ENCODE assay signal across 23 mouse cellular contexts in genomic region chr14:24906916-24907315, GRCm38 (mm10).
DNase-seq lines count a peak whose midpoint lies in the region; ATAC-seq lines count a peak whose summit lies in the region.
"Had no signal": no experiment of that assay in that cellular context is flagged by ENCODE, and none has a peak within 500 bp of the region (broad histone marks: within the 10 kb centered on the region; RNA-seq: fewer than 3 reads in every experiment).

No protein-coding gene starts in this region.

- H3K27ac ChIP-seq in embryonic facial prominence, embryonic 15.5 days (replicated peaks): 0 out of 2 replicates have a peak overlapping the region, but pooled peaks have one; percentile 2
- H3K27ac ChIP-seq in limb, embryonic 13.5 days: peak overlapping the region; percentile 55; the same call in 1 of the 2 replicates
- no peak overlapping the region for H3K27ac ChIP-seq in midbrain, embryonic 16.5 days (ENCODE audit: low read length)
- H3K27ac ChIP-seq: intestine, embryonic 15.5 days; neural tube, embryonic 12.5 days had no signal

- no peaks in the 10 kb centered on the region for H3K9me3 ChIP-seq in embryonic facial prominence, embryonic 15.5 days (replicated peaks)
- H3K9me3 ChIP-seq in limb, embryonic 13.5 days: no peaks in the 10 kb centered on the region
- no peaks in the 10 kb centered on the region for H3K9me3 ChIP-seq in midbrain, embryonic 16.5 days (replicated peaks; ENCODE audit: control insufficient read depth, low read length, poor library complexity, severe bottlenecking)
- H3K9me3 ChIP-seq: intestine, embryonic 15.5 days; neural tube, embryonic 12.5 days had no signal

- no peaks in the 10 kb centered on the region for H3K36me3 ChIP-seq in embryonic facial prominence, embryonic 15.5 days
- no peaks in the 10 kb centered on the region for H3K36me3 ChIP-seq in limb, embryonic 13.5 days
- H3K36me3 ChIP-seq in midbrain, embryonic 16.5 days (ENCODE audit: control insufficient read depth, insufficient read depth, low read length): no peaks in the 10 kb centered on the region
- H3K36me3 ChIP-seq: intestine, embryonic 15.5 days; neural tube, embryonic 12.5 days had no signal

- 56% methylated on average over 7 of the region's 7 CpGs for WGBS in embryonic facial prominence, embryonic 15.5 days
- WGBS in limb, embryonic 13.5 days: 36% methylated on average over 7 of the region's 7 CpGs
- 96% methylated on average over 7 of the region's 7 CpGs for WGBS in midbrain, embryonic 16.5 days

- DNase-seq in 3T3-L1 (ENCODE audit: low read depth, low spot score): peak; percentile 5
- DNase-seq in NIH3T3 (ENCODE audit: low read depth): peak; percentile 77
- no peak for DNase-seq in neural tube, embryonic 10.5 days (ENCODE audit: extremely low spot score, low spot score)
- DNase-seq in layer of hippocampus, adult 18-20 months (ENCODE audit: low spot score in 2 of 2): no peak
- DNase-seq: adrenal gland, postnatal 14 days; cerebellum, adult 9-10 months; gastrocnemius, postnatal 14 days; heart, adult 18-20 months; heart, postnatal 36 days; kidney, postnatal 25 days; layer of hippocampus, postnatal 36 days; lung, postnatal 4 days; retina, postnatal 1 day; right cerebral cortex, postnatal 25 days; spleen, adult 18-20 months had no signal

- no peak for ATAC-seq in embryonic facial prominence, embryonic 15.5 days (ENCODE audit: insufficient number of reproducible peaks, low FRiP score, low TSS enrichment, low read depth)
- ATAC-seq in limb, embryonic 13.5 days (ENCODE audit: low FRiP score, low read depth): no peak
- no peak for ATAC-seq in midbrain, embryonic 16.5 days
- ATAC-seq: forebrain, embryonic 14.5 days; hindbrain, embryonic 16.5 days; intestine, embryonic 15.5 days had no signal

- no peak overlapping the region for H3K4me3 ChIP-seq in embryonic facial prominence, embryonic 15.5 days (replicated peaks)
- H3K4me3 ChIP-seq in limb, embryonic 13.5 days: no peak overlapping the region
- H3K4me3 ChIP-seq in midbrain, embryonic 16.5 days (ENCODE audit: low read depth, low read length): no peak overlapping the region
- H3K4me3 ChIP-seq: intestine, embryonic 15.5 days; neural tube, embryonic 12.5 days had no signal

- H3K4me2 ChIP-seq in embryonic facial prominence, embryonic 15.5 days (replicated peaks): no peak overlapping the region
- H3K4me2 ChIP-seq in limb, embryonic 13.5 days (replicated peaks): no peak overlapping the region
- H3K4me2 ChIP-seq in midbrain, embryonic 16.5 days (ENCODE audit: low read length): no peak overlapping the region
- H3K4me2 ChIP-seq: intestine, embryonic 15.5 days; midbrain, embryonic 11.5 days; neural tube, embryonic 12.5 days had no signal

- H3K27me3 ChIP-seq in embryonic facial prominence, embryonic 15.5 days: no peaks in the 10 kb centered on the region
- no peaks in the 10 kb centered on the region for H3K27me3 ChIP-seq in limb, embryonic 13.5 days
- no peaks in the 10 kb centered on the region for H3K27me3 ChIP-seq in midbrain, embryonic 16.5 days (ENCODE audit: control insufficient read depth, insufficient read depth, low read depth, low read length)
- H3K27me3 ChIP-seq: intestine, embryonic 15.5 days; neural tube, embryonic 12.5 days had no signal

- H3K4me1 ChIP-seq in embryonic facial prominence, embryonic 15.5 days: peaks cover 28% of the 10 kb centered on the region
- peaks cover 68% of the 10 kb centered on the region for H3K4me1 ChIP-seq in limb, embryonic 13.5 days
- peaks cover 6% of the 10 kb centered on the region for H3K4me1 ChIP-seq in midbrain, embryonic 16.5 days (ENCODE audit: control insufficient read depth, insufficient read depth, low read length)
- H3K4me1 ChIP-seq: intestine, embryonic 15.5 days; neural tube, embryonic 12.5 days had no signal

- no peak overlapping the region for H3K9ac ChIP-seq in embryonic facial prominence, embryonic 15.5 days
- H3K9ac ChIP-seq in limb, embryonic 13.5 days: no peak overlapping the region
- H3K9ac ChIP-seq in midbrain, embryonic 16.5 days (ENCODE audit: low read depth, low read length): no peak overlapping the region
- H3K9ac ChIP-seq: intestine, embryonic 15.5 days; neural tube, embryonic 12.5 days had no signal

Comparison
In these comparisons a context has a peak if more than half of its experiments do, and no peak if none do; other contexts are left out.
1. DNase-seq: peak in 3T3-L1 (single experiment) and NIH3T3 (single experiment); none in neural tube, embryonic 10.5 days (single experiment) and layer of hippocampus, adult 18-20 months (0 of 2).